In genomic region chr15:100628797-100629196, GRCm38 (mm10) we compare ENCODE assay signal across 17 mouse cellular contexts. TPM values are rescaled to one million over a fixed set of nuclear protein-coding genes. Genes with fewer than 3 reads are reported as not detected.
DNase-seq lines count a peak whose midpoint lies in the region; ATAC-seq and TF ChIP-seq lines count a peak whose summit lies in the region.
"Had no signal": no experiment of that assay in that cellular context is flagged by ENCODE, and none has a peak within 500 bp of the region (broad histone marks: within the 10 kb centered on the region; RNA-seq: fewer than 3 reads in every experiment).

No protein-coding gene starts in this region.

- H3K9ac ChIP-seq in embryonic facial prominence, embryonic 14.5 days (ENCODE audit: low read depth, low read length): no peak overlapping the region
- H3K9ac ChIP-seq: embryonic facial prominence, embryonic 12.5 days; liver, embryonic 13.5 days; stomach, embryonic 15.5 days had no signal

- H3K27ac ChIP-seq in embryonic facial prominence, embryonic 14.5 days (replicated peaks; ENCODE audit: low read depth, low read length): no peak overlapping the region
- H3K27ac ChIP-seq: embryonic facial prominence, embryonic 12.5 days; hindbrain, postnatal 0 days; left cerebral cortex, adult 2 months; liver, embryonic 13.5 days; neural tube, embryonic 13.5 days had no signal

- no peaks in the 10 kb centered on the region for H3K27me3 ChIP-seq in E14TG2a.4 (ENCODE audit: insufficient read depth, low read length)
- H3K27me3 ChIP-seq in embryonic facial prominence, embryonic 14.5 days (replicated peaks; ENCODE audit: control insufficient read depth, insufficient read depth, low read length): peaks cover 2% of the 10 kb centered on the region; the same call in 1 of the 2 replicates
- H3K27me3 ChIP-seq: stomach, embryonic 15.5 days had no signal

- peak overlapping the region; percentile 48 for H3K4me3 ChIP-seq in E14TG2a.4 (replicated peaks; ENCODE audit: low read length)
- no peak overlapping the region for H3K4me3 ChIP-seq in embryonic facial prominence, embryonic 14.5 days (ENCODE audit: low read depth, low read length)
- H3K4me3 ChIP-seq: embryonic facial prominence, embryonic 12.5 days; left cerebral cortex, adult 2 months; liver, embryonic 13.5 days; neural tube, embryonic 13.5 days; stomach, embryonic 15.5 days had no signal

- H3K9me3 ChIP-seq in E14TG2a.4 (ENCODE audit: low read length): no peaks in the 10 kb centered on the region
- no peaks in the 10 kb centered on the region for H3K9me3 ChIP-seq in embryonic facial prominence, embryonic 14.5 days (ENCODE audit: control insufficient read depth, low read length)
- H3K9me3 ChIP-seq: embryonic facial prominence, embryonic 12.5 days; G1E; liver, embryonic 13.5 days; neural tube, embryonic 13.5 days; stomach, embryonic 15.5 days had no signal

- WGBS in embryonic facial prominence, embryonic 14.5 days: 35% methylated on average over 7 of the region's 7 CpGs

- ATAC-seq in embryonic facial prominence, embryonic 14.5 days (ENCODE audit: low read depth): no peak
- ATAC-seq: hindbrain, postnatal 0 days had no signal

- no peak for TF ChIP-seq CTCF in E14TG2a.4 (conservative IDR thresholded peaks at IDR 0.05; ENCODE audit: low read length)

- DNase-seq in heart, adult 11 months: peak; percentile 94
- no peak for DNase-seq in heart, adult 9 months (ENCODE audit: low spot score in 2 of 2)
- DNase-seq in kidney, adult 9 months: peak; percentile 37
- no peak for DNase-seq in kidney, adult 8-10 months
- DNase-seq in embryonic facial prominence, embryonic 14.5 days (ENCODE audit: low spot score): peak; percentile 49
- no peak for DNase-seq in testis, postnatal 14 days (ENCODE audit: low spot score)
- no peak for DNase-seq in thymus, postnatal 36 days
- DNase-seq: adrenal gland, postnatal 25 days; cerebellum, postnatal 10 days; liver, embryonic 13.5 days had no signal

- no peak overlapping the region for H3K4me2 ChIP-seq in embryonic facial prominence, embryonic 14.5 days (ENCODE audit: low read depth, low read length)
- H3K4me2 ChIP-seq: embryonic facial prominence, embryonic 12.5 days; liver, embryonic 13.5 days; neural tube, embryonic 13.5 days; stomach, embryonic 15.5 days had no signal

- H3K4me1 ChIP-seq in E14TG2a.4 (replicated peaks; ENCODE audit: low read depth, low read length): peaks cover 95% of the 10 kb centered on the region
- no peaks in the 10 kb centered on the region for H3K4me1 ChIP-seq in embryonic facial prominence, embryonic 14.5 days (ENCODE audit: control insufficient read depth, insufficient read depth, low read length)
- H3K4me1 ChIP-seq: embryonic facial prominence, embryonic 12.5 days had no signal

- peaks cover 57% of the 10 kb centered on the region for H3K36me3 ChIP-seq in E14TG2a.4 (ENCODE audit: insufficient read depth, low read length)
- H3K36me3 ChIP-seq in embryonic facial prominence, embryonic 14.5 days (ENCODE audit: control insufficient read depth, insufficient read depth, low read length): no peaks in the 10 kb centered on the region
- H3K36me3 ChIP-seq: embryonic facial prominence, embryonic 12.5 days; G1E; liver, embryonic 13.5 days; neural tube, embryonic 13.5 days; stomach, embryonic 15.5 days had no signal

RNA-seq across cellular contexts. Expression of gene Smagp, which starts 7.9 kb away (rescaled TPM):
- polyA plus RNA-seq in embryonic facial prominence, embryonic 14.5 days (2014; fragmentation: Nextera tagmentation; extraction: Ambion mirVana): 15.8 and 17.2 TPM in 2 replicates

RNA-seq across cellular contexts. Expression of gene Dazap2, which starts 13.6 kb away (rescaled TPM):
- 185 and 189 TPM in 2 replicates for polyA plus RNA-seq in embryonic facial prominence, embryonic 14.5 days (2014; fragmentation: Nextera tagmentation; extraction: Ambion mirVana)

RNA-seq across cellular contexts. Expression of gene Pou6f1, which starts 29.0 kb away (rescaled TPM):
- polyA plus RNA-seq in embryonic facial prominence, embryonic 14.5 days (2014; fragmentation: Nextera tagmentation; extraction: Ambion mirVana): 8.3 and 10.1 TPM in 2 replicates

RNA-seq across cellular contexts. Expression of gene Bin2, which starts 40.6 kb away (rescaled TPM):
- 2.3 and 2.4 TPM in 2 replicates for polyA plus RNA-seq in embryonic facial prominence, embryonic 14.5 days (2014; fragmentation: Nextera tagmentation; extraction: Ambion mirVana)

RNA-seq across cellular contexts. Expression of gene Cela1, which starts 58.9 kb away (rescaled TPM):
- 2.4 and 3.8 TPM in 2 replicates for polyA plus RNA-seq in embryonic facial prominence, embryonic 14.5 days (2014; fragmentation: Nextera tagmentation; extraction: Ambion mirVana)

Comparison
In these comparisons a context has a peak if more than half of its experiments do, and no peak if none do; other contexts are left out.
1. DNase-seq: peak in heart, adult 11 months (single experiment), kidney, adult 9 months (single experiment) and embryonic facial prominence, embryonic 14.5 days (single experiment); none in heart, adult 9 months (0 of 2), kidney, adult 8-10 months (0 of 2), testis, postnatal 14 days (single experiment) and thymus, postnatal 36 days (0 of 2).